Mouse (Mus musculus): Measurements from ENCODE around the gene Itga9.

DNA sequence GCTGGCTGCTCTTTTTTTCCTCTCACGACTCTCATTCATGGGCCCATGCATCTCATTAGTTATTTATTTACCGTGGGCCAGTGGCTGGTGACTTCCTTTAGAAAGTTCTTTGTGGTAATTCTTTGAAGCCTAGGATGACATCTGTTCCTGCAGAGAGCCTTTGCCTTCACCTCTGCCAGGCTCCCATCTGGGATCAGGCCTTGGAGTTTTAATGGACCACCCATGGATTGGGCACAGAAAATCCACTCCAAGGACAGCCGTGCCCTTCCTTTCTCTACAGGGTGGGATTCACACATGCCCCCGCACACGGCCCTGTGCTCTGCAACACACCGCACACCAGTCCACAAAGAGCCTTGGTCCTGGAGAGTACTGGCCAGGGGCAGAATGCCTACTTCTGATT, 295.4 kb downstream of the Itga9 start:
- no peak for TF ChIP-seq CTCF (IDR thresholded peaks at IDR 0.05; ENCODE audit: low read depth)
- no peak for TF ChIP-seq EP300 (IDR thresholded peaks at IDR 0.05; ENCODE audit: low read depth)

Measured in liver, postnatal 0 days (tissue).